Mouse (Mus musculus) limb, embryonic 10.5 days (tissue): ENCODE measurements around the gene Rbm6. TPM values are rescaled to one million over a fixed set of nuclear protein-coding genes. Genes with fewer than 3 reads are reported as not detected.

Experiments used
- DNase-seq: peaks from one replicate; pipeline ENCODE4 v3.0.0-alpha.2; 2017; ENCODE audit warnings: low spot score
- H3K27ac ChIP-seq: fragments of 300-500 bp; sonication (generic); 2 replicates; pipeline ENCODE4 v1.5.1; 2016; ENCODE audit warnings: mild to moderate bottlenecking
- H3K27me3 ChIP-seq: fragments of 300-500 bp; sonication (generic); 2 replicates; pipeline ENCODE4 v1.6.1; 2016; ENCODE audit warnings: low read depth, mild to moderate bottlenecking; ENCODE audit not compliant: poor library complexity, severe bottlenecking
- H3K36me3 ChIP-seq: fragments of 300-500 bp; sonication (generic); 2 replicates; pipeline ENCODE4 v1.6.1; 2016; ENCODE audit warnings: mild to moderate bottlenecking, moderate library complexity
- H3K4me1 ChIP-seq: fragments of 300-500 bp; sonication (generic); 2 replicates; pipeline ENCODE4 v1.6.1; 2016
- H3K4me3 ChIP-seq: fragments of 300-500 bp; sonication (generic); 2 replicates; pipeline ENCODE4 v1.5.1; 2016; ENCODE audit warnings: mild to moderate bottlenecking, moderate library complexity
- H3K9me3 ChIP-seq: fragments of 300-500 bp; sonication (generic); replicated peaks from 2 replicates; pipeline ENCODE4 v1.6.1; 2016; ENCODE audit warnings: mild to moderate bottlenecking
- WGBS: fragments of 180-500 bp; shearing (Covaris S2); methylation state at CpG from one replicate; pipeline ENCODE4 v1.1.7; 2016; 5-methylcytosine and 5-hydroxymethylcytosine counted together
- polyA plus RNA-seq: library from polyadenylated mRNA; unstranded; fragments of >200 nt; fragmentation: Nextera tagmentation; extraction: Ambion mirVana; gene quantifications from 2 replicates; pipeline ENCODE4 v1.2.1, GENCODE M21; 2016

The Rbm6 gene
- polyA plus RNA-seq, 1 experiment from 2014 or later: 116 TPM

GRCm38 (mm10) chr9:107848922-107849321 lies 24.1 kb downstream of the Rbm6 start:
- Histone ChIP-seq H3K27me3 (no peaks in the 10 kb centered on the region), H3K9me3 (no peaks in the 10 kb centered on the region), H3K4me3 (no peak overlapping the region), H3K4me1 (no peaks in the 10 kb centered on the region), H3K27ac (no peak overlapping the region), H3K36me3 (peaks cover 95% of the 10 kb centered on the region)
- WGBS: 97% methylated on average over 7 of the region's 7 CpGs
- DNase-seq: no peak

DNA sequence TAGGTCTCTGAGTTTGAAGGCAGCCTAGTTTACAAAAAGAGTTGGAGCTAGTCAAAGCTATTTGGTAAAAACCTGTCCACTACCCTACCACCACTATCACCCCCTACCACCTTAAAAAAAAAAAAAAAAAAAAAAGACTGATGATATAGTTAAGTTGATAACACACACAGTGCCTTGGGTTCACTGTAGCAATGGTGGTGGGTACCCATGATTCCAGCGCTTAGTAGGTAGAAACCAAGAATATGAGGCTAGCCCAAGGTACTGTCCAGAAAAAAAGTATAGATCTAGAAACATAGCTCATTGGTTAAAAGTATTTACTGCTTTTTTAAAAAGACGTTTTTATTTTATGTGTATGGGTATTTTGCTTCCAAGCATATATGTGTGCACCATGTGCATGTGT lies 30.3 kb downstream of the Rbm6 start:
- H3K27ac ChIP-seq: no peak overlapping the region
- DNase-seq: no peak
- no peaks in the 10 kb centered on the region for H3K9me3 ChIP-seq
- H3K4me3 ChIP-seq: no peak overlapping the region
- 93% methylated on average over 2 of the region's 2 CpGs for WGBS
- no peaks in the 10 kb centered on the region for H3K27me3 ChIP-seq
- H3K4me1 ChIP-seq: no peaks in the 10 kb centered on the region
- H3K36me3 ChIP-seq: peaks cover 90% of the 10 kb centered on the region

GRCm38 (mm10) chr9:107838869-107839268 lies 34.2 kb downstream of the Rbm6 start:
- WGBS: 98% methylated on average over 1 of the region's 1 CpGs
- H3K36me3 ChIP-seq: peaks cover 76% of the 10 kb centered on the region
- H3K27ac ChIP-seq: no peak overlapping the region

GRCm38 (mm10) chr9:107833826-107834225 lies 39.2 kb downstream of the Rbm6 start:
- whole genome bisulfite sequencing: 92% methylated on average over 3 of the region's 3 CpGs
- Histone ChIP-seq H3K36me3 (peaks cover 83% of the 10 kb centered on the region), H3K4me3 (no peak overlapping the region), H3K4me1 (no peaks in the 10 kb centered on the region), H3K27ac (no peak overlapping the region), H3K9me3 (no peaks in the 10 kb centered on the region), H3K27me3 (no peaks in the 10 kb centered on the region)
- DNase-seq: no peak

More at GRCm38 (mm10) chr9:107838869-107839268, 34.2 kb downstream of the Rbm6 start:
- Histone ChIP-seq H3K4me3 (no peak overlapping the region), H3K27me3 (no peaks in the 10 kb centered on the region), H3K4me1 (no peaks in the 10 kb centered on the region), H3K9me3 (no peaks in the 10 kb centered on the region)
- DNase-seq: no peak

- Histone ChIP-seq H3K4me1 (no peaks in the 10 kb centered on the region), H3K36me3 (peaks cover 87% of the 10 kb centered on the region), H3K27ac (no peak overlapping the region), H3K27me3 (no peaks in the 10 kb centered on the region), H3K4me3 (no peak overlapping the region), H3K9me3 (no peaks in the 10 kb centered on the region)
- DNase-seq: no peak
These were observed 41.3 kb downstream of the Rbm6 start for GRCm38 (mm10) chr9:107831765-107832164.

DNA sequence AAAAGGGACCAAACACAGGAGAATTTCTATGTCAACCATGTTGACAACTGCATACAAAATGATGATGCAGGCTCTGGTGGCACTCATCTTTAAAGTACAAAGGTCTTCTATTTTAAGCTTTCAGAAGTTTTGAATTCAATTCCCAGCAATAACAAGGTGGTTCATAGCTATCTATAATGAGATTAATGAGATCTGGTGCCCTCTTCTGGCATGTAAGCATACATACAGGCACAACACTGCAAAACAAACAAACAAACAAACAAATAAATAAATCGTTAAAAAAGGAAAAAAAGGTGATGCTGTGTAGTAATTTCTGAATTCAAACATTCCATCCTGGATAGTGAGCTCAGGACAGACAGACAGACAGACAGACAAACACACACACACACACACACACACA lies 60.9 kb downstream of the Rbm6 start:
- DNase-seq: no peak
- H3K27me3 ChIP-seq: no peaks in the 10 kb centered on the region
- H3K27ac ChIP-seq: no peak overlapping the region
- WGBS: 85% methylated on average over 1 of the region's 1 CpGs
- no peaks in the 10 kb centered on the region for H3K9me3 ChIP-seq
- peaks cover 87% of the 10 kb centered on the region for H3K36me3 ChIP-seq
- H3K4me3 ChIP-seq: no peak overlapping the region
- H3K4me1 ChIP-seq: no peaks in the 10 kb centered on the region

GRCm38 (mm10) chr9:107810985-107811384 lies 62.1 kb downstream of the Rbm6 start:
- Histone ChIP-seq H3K4me1 (no peaks in the 10 kb centered on the region), H3K9me3 (no peaks in the 10 kb centered on the region), H3K4me3 (no peak overlapping the region), H3K27ac (no peak overlapping the region), H3K27me3 (no peaks in the 10 kb centered on the region), H3K36me3 (peaks cover 85% of the 10 kb centered on the region)
- DNase-seq: no peak
- 96% methylated on average over 2 of the region's 2 CpGs for WGBS

GRCm38 (mm10) chr9:107791714-107792113 lies 81.3 kb downstream of the Rbm6 start:
- Histone ChIP-seq H3K4me3 (no peak overlapping the region), H3K36me3 (peaks cover 86% of the 10 kb centered on the region), H3K9me3 (no peaks in the 10 kb centered on the region), H3K4me1 (no peaks in the 10 kb centered on the region), H3K27ac (no peak overlapping the region), H3K27me3 (no peaks in the 10 kb centered on the region)
- DNase-seq: no peak
- 89% methylated on average over 6 of the region's 6 CpGs for WGBS

GRCm38 (mm10) chr9:107782536-107783203 lies 90.4 kb downstream of the Rbm6 start:
- 95% methylated on average over 11 of the region's 11 CpGs for WGBS
- DNase-seq: no peak
- Histone ChIP-seq H3K4me3 (no peak overlapping the region), H3K36me3 (peaks cover 97% of the 10 kb centered on the region), H3K27me3 (no peaks in the 10 kb centered on the region), H3K27ac (no peak overlapping the region), H3K9me3 (no peaks in the 10 kb centered on the region), H3K4me1 (no peaks in the 10 kb centered on the region)

DNA sequence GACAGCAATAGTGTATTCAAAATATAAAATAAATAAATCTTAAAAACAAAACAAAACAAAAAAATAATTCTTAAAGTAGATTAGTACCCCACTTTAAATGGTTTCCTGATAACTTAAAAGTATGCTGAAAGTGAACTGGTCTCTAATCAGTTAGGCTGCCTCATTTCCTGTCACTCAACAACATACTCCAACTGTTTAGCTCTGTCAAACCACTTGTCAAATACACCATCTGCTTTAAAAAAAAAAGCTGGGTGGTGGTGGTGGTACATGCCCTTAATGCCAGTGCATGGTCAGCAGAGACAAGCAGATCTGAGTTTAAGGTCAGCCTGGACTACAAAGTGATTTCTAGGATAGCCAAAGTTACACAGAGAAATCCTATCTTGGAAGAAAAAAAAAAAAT lies 96.2 kb downstream of the Rbm6 start:
- no peak for DNase-seq
- no peaks in the 10 kb centered on the region for H3K4me1 ChIP-seq
- no peak overlapping the region for H3K4me3 ChIP-seq
- H3K9me3 ChIP-seq: no peaks in the 10 kb centered on the region
- no peak overlapping the region for H3K27ac ChIP-seq
- peaks cover 93% of the 10 kb centered on the region for H3K36me3 ChIP-seq
- no peaks in the 10 kb centered on the region for H3K27me3 ChIP-seq

DNA sequence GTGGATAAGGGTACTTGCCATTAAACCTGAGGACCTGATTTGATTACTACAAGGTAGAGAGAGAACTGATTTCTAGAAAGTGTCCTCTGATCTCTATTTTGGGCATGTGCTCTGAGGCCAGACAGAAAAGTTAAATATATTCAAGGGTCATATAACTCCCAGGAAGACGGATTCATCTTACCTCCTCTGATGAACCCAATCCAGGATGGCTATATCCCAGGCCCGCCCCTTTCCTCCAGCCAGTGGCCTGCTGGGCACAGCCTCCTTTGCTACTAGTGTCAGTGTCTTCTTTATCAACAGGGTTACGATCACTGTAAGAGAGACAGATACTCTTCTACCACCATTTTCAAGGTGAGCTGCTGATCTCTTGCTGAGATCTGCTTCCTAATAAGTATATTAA lies 98.6 kb downstream of the Rbm6 start:
- H3K36me3 ChIP-seq: peaks cover 70% of the 10 kb centered on the region

DNA sequence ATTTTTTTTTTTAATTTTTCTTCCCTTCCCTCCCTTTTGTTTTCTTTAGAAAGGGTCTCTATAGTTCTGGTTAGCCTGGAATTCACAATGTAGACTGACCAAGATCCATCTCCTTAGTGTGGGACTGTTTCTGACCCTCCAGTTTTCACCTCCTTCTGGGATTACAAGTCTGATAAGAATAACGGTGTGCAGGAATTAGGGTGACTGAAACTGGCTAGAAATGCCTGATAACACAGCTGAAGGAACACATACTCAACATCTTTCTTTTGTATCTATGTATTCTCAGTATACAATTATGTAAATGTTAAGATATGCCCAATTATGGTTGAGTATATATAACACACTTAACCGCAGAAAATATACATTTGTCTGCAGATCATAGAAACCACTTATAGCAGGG lies 101.3 kb downstream of the Rbm6 start:
- Histone ChIP-seq H3K4me1 (peaks cover 15% of the 10 kb centered on the region), H3K4me3 (no peak overlapping the region), H3K27me3 (no peaks in the 10 kb centered on the region), H3K9me3 (no peaks in the 10 kb centered on the region), H3K27ac (peak overlapping the region; percentile 98; the same call in 1 of the 2 replicates), H3K36me3 (peaks cover 71% of the 10 kb centered on the region)
- no peak for DNase-seq
- WGBS: 82% methylated on average over 2 of the region's 2 CpGs

More for the DNA sequence above, 98.6 kb downstream of the Rbm6 start:
- WGBS: 92% methylated on average over 3 of the region's 3 CpGs
- H3K4me1 ChIP-seq: peaks cover 7% of the 10 kb centered on the region
- no peaks in the 10 kb centered on the region for H3K9me3 ChIP-seq
- H3K27me3 ChIP-seq: no peaks in the 10 kb centered on the region
- no peak overlapping the region for H3K4me3 ChIP-seq
- H3K27ac ChIP-seq: no peak overlapping the region
- no peak for DNase-seq

- peak; percentile 93 for DNase-seq
- peaks cover 71% of the 10 kb centered on the region for H3K36me3 ChIP-seq
- WGBS: under 1% methylated on average over 60 of the region's 60 CpGs
- peak within 1 kb of the TSS; percentile 94 for H3K4me3 ChIP-seq
- no peaks in the 10 kb centered on the region for H3K9me3 ChIP-seq
- peaks cover 15% of the 10 kb centered on the region for H3K4me1 ChIP-seq
- H3K27me3 ChIP-seq: no peaks in the 10 kb centered on the region
- peak within 1 kb of the TSS; percentile 98 for H3K27ac ChIP-seq
These were observed 102.4 kb downstream of the Rbm6 start, which contains the start of gene Rbm5 for GRCm38 (mm10) chr9:107770374-107771290. TSS of gene Rbm5 (minus strand) at chr9:107770996.
